Mouse (Mus musculus): Measurements from ENCODE around the gene Dusp19.

DNA sequence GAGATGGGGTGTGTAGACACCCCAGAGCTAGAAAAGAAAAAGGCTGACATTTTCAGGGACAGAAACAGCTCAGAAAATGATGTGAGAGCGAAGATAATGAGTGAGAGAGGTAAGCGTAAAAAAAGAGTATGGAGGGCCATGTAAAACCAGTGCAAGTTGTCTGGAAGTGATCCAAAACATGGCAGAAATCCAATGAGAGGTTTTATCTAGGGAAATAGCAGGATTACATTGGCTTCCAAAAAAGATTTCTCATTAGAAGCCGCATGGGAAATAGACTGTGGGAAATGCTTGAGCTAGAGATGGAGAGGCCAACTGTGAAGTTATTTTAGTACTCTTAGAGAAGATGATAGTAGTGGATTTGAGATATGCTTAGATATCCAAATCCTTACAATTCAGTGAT is 5.1 kb downstream of the Dusp19 start:
- TF ChIP-seq CTCF (IDR thresholded peaks at IDR 0.05) (no peak), EP300 (IDR thresholded peaks at IDR 0.05; ENCODE audit: insufficient read depth, low read depth, low read length) (no peak), POLR2A (IDR thresholded peaks at IDR 0.05; ENCODE audit: insufficient read depth, low read depth, low read length) (no peak)
